Mouse (Mus musculus): ENCODE results near the gene Grk4.

DNA sequence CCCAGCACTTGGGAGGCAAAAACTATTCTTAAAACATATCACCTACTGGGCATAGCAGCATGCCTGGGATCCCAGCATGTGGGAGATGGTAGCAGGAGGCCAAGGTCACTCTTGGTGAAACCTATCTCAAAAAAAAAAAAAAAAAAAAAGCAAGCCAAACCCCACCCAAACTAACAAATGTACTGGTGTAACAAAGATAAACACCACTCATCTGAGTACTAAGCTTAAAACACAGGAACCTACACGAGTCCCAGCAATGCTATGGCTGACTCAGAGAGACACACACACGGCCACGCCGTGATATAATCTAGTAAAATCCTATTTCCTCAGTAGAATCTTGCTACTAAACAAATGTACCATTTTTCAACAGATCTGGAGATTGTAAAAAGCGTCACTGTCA lies 7.2 kb upstream of the Grk4 start:
- TF ChIP-seq CTCF (IDR thresholded peaks at IDR 0.05; ENCODE audit: control insufficient read depth, insufficient read depth, insufficient replicate concordance, low read depth, low read length): no peak
- TF ChIP-seq POLR2A (IDR thresholded peaks at IDR 0.05; ENCODE audit: control insufficient read depth, low read depth, low read length): no peak

Data from testis, adult 2 months (tissue).